ENCODE assay signal across 11 mouse cellular contexts in genomic region chr16:37652654-37653053, GRCm38 (mm10). TPM values are rescaled to one million over a fixed set of nuclear protein-coding genes. Genes with fewer than 3 reads are reported as not detected.
A peak's percentile ranks its signal among the peaks of the same experiment; 100 is the strongest.
DNase-seq lines count a peak whose midpoint lies in the region; ATAC-seq and TF ChIP-seq lines count a peak whose summit lies in the region.
"Had no signal": no experiment of that assay in that cellular context is flagged by ENCODE, and none has a peak within 500 bp of the region (broad histone marks: within the 10 kb centered on the region; RNA-seq: fewer than 3 reads in every experiment).

No protein-coding gene starts in this region.

- 71% methylated on average over 5 of the region's 5 CpGs for WGBS in lung, postnatal 0 days
- 86% methylated on average over 5 of the region's 5 CpGs for WGBS in limb, embryonic 13.5 days
- 77% methylated on average over 5 of the region's 5 CpGs for WGBS in stomach, embryonic 15.5 days

- peak overlapping the region; percentile 96 for H3K27ac ChIP-seq in gastrocnemius, adult 2 months
- H3K27ac ChIP-seq in lung, postnatal 0 days (ENCODE audit: low read length), result no peak overlapping the region
- no peak overlapping the region for H3K27ac ChIP-seq in limb, embryonic 13.5 days
- no peak overlapping the region for H3K27ac ChIP-seq in stomach, embryonic 15.5 days
- H3K27ac ChIP-seq: macrophage had no signal

- peak overlapping the region; percentile 62; the same call in 1 of the 2 replicates for H3K4me2 ChIP-seq in lung, postnatal 0 days (replicated peaks; ENCODE audit: low read depth, low read length)
- peak overlapping the region; percentile 61 for H3K4me2 ChIP-seq in limb, embryonic 13.5 days (replicated peaks)
- H3K4me2 ChIP-seq in stomach, embryonic 15.5 days, result peak overlapping the region; percentile 54

- H3K4me1 ChIP-seq in lung, postnatal 0 days (ENCODE audit: insufficient read depth, low read depth, low read length), result 0 out of 2 replicates have a peak, but pooled peaks cover 7% of the 10 kb centered on the region
- peaks cover 13% of the 10 kb centered on the region for H3K4me1 ChIP-seq in limb, embryonic 13.5 days
- peaks cover 20% of the 10 kb centered on the region for H3K4me1 ChIP-seq in stomach, embryonic 15.5 days

- no peak for ATAC-seq in lung, postnatal 0 days
- ATAC-seq in limb, embryonic 13.5 days (ENCODE audit: low FRiP score, low read depth), result no peak
- ATAC-seq in stomach, embryonic 15.5 days (ENCODE audit: insufficient read depth, low FRiP score, low read depth), result no peak

- H3K36me3 ChIP-seq in lung, postnatal 0 days (ENCODE audit: insufficient read depth, low read length), result peaks cover 6% of the 10 kb centered on the region
- H3K36me3 ChIP-seq in limb, embryonic 13.5 days, result peaks cover 8% of the 10 kb centered on the region
- H3K36me3 ChIP-seq in stomach, embryonic 15.5 days, result peaks cover 4% of the 10 kb centered on the region; the same call in 1 of the 2 replicates

- no peaks in the 10 kb centered on the region for H3K9me3 ChIP-seq in lung, postnatal 0 days (ENCODE audit: low read length)
- H3K9me3 ChIP-seq in limb, embryonic 13.5 days, result no peaks in the 10 kb centered on the region
- no peaks in the 10 kb centered on the region for H3K9me3 ChIP-seq in stomach, embryonic 15.5 days

- no peak overlapping the region for H3K9ac ChIP-seq in lung, postnatal 0 days (replicated peaks; ENCODE audit: low read depth)
- H3K9ac ChIP-seq in limb, embryonic 13.5 days, result no peak overlapping the region
- H3K9ac ChIP-seq in stomach, embryonic 15.5 days, result 0 out of 2 replicates have a peak overlapping the region, but pooled peaks have one; percentile 4

- peak overlapping the region; percentile 76 for H3K4me3 ChIP-seq in gastrocnemius, adult 2 months
- no peak overlapping the region for H3K4me3 ChIP-seq in lung, postnatal 0 days (ENCODE audit: low read depth, low read length)
- H3K4me3 ChIP-seq in limb, embryonic 13.5 days, result peak overlapping the region; percentile 80; the same call in 1 of the 2 replicates
- peak overlapping the region; percentile 31; the same call in 1 of the 2 replicates for H3K4me3 ChIP-seq in stomach, embryonic 15.5 days (replicated peaks)

- no peaks in the 10 kb centered on the region for H3K27me3 ChIP-seq in lung, postnatal 0 days (replicated peaks; ENCODE audit: insufficient read depth, low read length)
- no peaks in the 10 kb centered on the region for H3K27me3 ChIP-seq in limb, embryonic 13.5 days
- H3K27me3 ChIP-seq in stomach, embryonic 15.5 days (replicated peaks), result no peaks in the 10 kb centered on the region

- TF ChIP-seq CTCF in gastrocnemius, adult 2 months (IDR thresholded peaks at IDR 0.05), result no peak
- TF ChIP-seq CTCF in lung, postnatal 0 days (IDR thresholded peaks at IDR 0.05), result no peak

- intact Hi-C loops in gastrocnemius, adult 2 months (cut with DNase I), result loop anchor here (5.0 kb wide), 1 partner anchor 110 kb away; no protein-coding TSS in a partner anchor
- intact Hi-C loops in left cerebral cortex, postnatal 10 days (cut with DNase I), result loop anchor here (10.0 kb wide), 1 partner anchor 88 kb away; no protein-coding TSS in a partner anchor

- TF ChIP-seq EP300 in lung, postnatal 0 days (IDR thresholded peaks at IDR 0.05), result no peak

- no peak for DNase-seq in gastrocnemius, adult 2 months
- DNase-seq in gastrocnemius, adult 18-20 months (ENCODE audit: low spot score), result no peak
- no peak for DNase-seq in lung, postnatal 0 days (ENCODE audit: low spot score)
- no peak for DNase-seq in lung, postnatal 14 days
- no peak for DNase-seq in left cerebral cortex, postnatal 10 days (ENCODE audit: extremely low spot score in 1 of 2, low spot score in 2 of 2)
- DNase-seq in ovary, adult 18-20 months (ENCODE audit: low spot score), result no peak
- DNase-seq: cerebellum, postnatal 10 days; spleen, adult 18-20 months had no signal

RNA-seq across cellular contexts. Expression of gene Ndufb4, which starts 1.6 kb away (rescaled TPM):
- 100 to 1,000 TPM; 191 to 246 TPM for total RNA-seq in gastrocnemius, adult 2 months (2021)
- 100 to 1,000 TPM; 198 to 200 TPM for total RNA-seq in gastrocnemius, adult 18-20 months (2021)
- 70.3 and 74.1 TPM in 2 replicates for polyA plus RNA-seq in lung, postnatal 0 days (2015; fragmentation: Nextera tagmentation; extraction: Ambion mirVana)
- polyA plus RNA-seq in limb, embryonic 13.5 days (2015; fragmentation: Nextera tagmentation; extraction: Ambion mirVana), result 58.1 and 63.9 TPM in 2 replicates
- 68.0 and 70.7 TPM in 2 replicates for polyA plus RNA-seq in stomach, embryonic 15.5 days (2015; fragmentation: Nextera tagmentation; extraction: Ambion mirVana)
- total RNA-seq in left cerebral cortex, postnatal 10 days (2021), result 10 to 100 TPM; 72.5 to 73.8 TPM
